Mouse (Mus musculus) heart, postnatal 4 days (tissue): ENCODE results near the gene Dynlrb2. TPM values are rescaled to one million over a fixed set of nuclear protein-coding genes. Genes with fewer than 3 reads are reported as not detected.
A peak's percentile ranks its signal among the peaks of the same experiment; 100 is the strongest.

Source experiments
- DNase-seq: peaks from one replicate; pipeline ENCODE4 v3.0.0; 2021
- total RNA-seq, 2 experiments: library from RNA; stranded (reverse); gene quantifications; 2 replicates each; pipeline ENCODE4 v1.2.3; 2021

Dynlrb2 gene
- total RNA-seq, result not detected

- DNase-seq, result peak; percentile 95
Observed at GRCm38 (mm10) chr8:116504477-116505120, at the start of gene Dynlrb2. Dynlrb2 (plus strand) TSS chr8:116504974.

DNA sequence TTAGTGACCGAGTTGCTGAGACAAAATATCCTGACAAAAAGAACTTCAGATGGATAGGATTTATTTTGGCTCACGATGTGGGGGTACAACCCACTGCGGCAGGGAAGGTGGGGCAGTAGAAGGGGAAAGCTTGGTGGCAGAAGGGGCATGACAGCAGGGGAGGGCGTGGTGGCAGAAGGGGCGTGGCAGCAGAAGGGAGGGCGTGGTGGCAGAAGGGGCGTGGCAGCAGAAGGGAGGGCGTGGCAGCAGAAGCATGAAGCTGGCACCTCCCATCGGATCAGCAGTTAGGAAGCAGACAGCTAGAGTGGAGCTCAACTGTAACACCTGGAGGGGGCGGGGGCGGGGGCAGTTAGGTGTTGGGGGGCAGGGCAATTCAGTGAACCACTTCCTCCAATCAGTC is 46.2 kb upstream of the Dynlrb2 start:
- DNase-seq, result no peak

- no peak for DNase-seq
Observed at GRCm38 (mm10) chr8:116461472-116461871, 43.3 kb upstream of the Dynlrb2 start.

DNA sequence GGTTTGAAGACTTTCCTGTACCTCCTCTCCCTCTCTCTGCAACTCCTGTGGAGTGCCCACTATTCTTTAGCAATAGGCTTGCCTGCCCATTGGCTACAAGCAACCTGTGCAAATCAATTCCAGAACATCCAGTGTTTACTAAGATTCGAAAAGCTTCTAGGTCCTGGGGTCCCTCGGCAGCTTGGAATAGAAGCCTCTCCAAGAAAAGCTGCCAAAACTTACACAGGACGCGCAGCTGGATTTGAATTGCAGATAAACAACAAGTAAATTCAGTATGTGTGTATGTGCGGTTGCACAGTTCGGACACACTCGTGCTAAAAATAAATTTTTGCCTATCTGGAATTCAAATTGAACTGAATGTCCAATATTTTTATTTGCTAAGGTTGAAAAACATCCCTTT is 38.2 kb upstream of the Dynlrb2 start:
- no peak for DNase-seq

DNA sequence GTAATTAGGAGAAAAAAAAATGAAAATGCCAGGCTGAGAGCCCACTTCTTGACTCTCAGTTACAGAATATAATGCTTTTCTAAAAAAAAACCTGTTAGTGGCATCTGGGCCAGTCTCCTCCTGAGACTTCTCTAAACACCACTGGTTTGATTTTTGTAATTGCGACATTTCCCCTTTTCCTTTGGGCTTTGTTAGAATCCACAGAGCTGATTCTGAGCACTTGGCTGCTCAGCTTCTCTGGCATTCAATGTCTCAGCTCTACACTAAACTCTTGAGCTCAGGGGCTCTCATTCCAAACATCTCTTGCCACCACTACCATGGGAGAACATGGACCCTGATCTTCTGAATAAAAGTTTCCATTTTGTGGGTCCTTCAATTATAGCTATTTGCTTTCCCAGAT is 37.7 kb upstream of the Dynlrb2 start:
- DNase-seq, result no peak

- no peak for DNase-seq
Observed at GRCm38 (mm10) chr8:116477941-116478340, 26.8 kb upstream of the Dynlrb2 start.

DNA sequence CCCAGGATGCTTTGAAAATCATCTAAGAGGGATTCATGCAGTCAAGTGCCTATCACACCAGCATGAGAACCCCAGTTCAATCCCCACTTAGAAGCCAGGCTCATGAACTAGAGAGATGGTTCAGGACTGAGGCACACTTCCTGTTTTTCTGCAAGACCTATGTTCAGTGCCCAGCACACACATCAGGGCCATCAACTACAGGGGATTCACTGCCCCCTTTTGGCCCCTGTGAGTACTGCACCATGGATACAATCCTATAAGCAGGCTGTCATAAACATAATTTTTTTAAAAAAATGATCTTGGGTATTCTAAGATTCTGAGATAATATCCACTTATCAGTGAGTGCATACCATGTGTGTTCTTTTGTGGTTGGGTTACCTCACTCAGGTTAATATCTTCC is 26.1 kb upstream of the Dynlrb2 start:
- no peak for DNase-seq

DNA sequence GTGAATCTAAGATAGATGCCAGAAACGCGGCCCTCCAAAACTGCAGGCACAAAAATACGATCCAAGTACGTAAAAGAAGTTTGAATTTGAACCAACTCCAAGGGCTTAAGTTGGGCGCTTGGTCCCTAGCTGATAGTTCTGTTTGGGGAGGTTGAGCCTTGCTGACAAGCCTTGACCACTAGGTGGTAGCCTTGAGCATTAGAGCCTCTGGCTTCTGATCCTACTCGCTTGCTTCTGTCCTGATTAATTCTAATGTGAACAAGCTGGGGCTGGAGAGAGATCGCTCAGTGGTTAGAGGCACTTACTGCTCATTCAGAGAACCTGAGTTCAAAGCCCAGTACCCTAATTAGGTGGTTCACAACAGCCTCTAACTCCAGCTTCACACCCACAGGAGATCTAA is 23.9 kb upstream of the Dynlrb2 start:
- DNase-seq, result peak; percentile 69

DNA sequence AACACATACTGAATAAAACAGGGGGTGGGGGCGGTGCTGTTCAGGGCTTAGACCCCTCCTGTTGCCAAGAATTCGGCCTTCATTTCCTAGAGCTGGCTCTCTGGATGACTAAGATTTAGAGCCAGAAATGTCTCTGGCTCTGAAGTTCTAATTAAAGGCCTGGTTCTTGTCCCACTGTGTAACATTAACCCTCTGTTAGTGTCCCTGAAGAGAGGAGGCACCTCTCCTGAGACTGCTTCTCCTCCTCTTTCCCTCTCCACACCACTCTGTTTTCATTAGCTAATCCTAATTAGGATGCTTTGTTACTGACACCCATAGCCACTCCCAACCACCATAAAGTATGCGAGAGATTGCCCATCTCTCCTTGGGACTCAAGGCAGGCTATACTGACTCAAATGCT is 22.0 kb upstream of the Dynlrb2 start:
- DNase-seq, result no peak

DNA sequence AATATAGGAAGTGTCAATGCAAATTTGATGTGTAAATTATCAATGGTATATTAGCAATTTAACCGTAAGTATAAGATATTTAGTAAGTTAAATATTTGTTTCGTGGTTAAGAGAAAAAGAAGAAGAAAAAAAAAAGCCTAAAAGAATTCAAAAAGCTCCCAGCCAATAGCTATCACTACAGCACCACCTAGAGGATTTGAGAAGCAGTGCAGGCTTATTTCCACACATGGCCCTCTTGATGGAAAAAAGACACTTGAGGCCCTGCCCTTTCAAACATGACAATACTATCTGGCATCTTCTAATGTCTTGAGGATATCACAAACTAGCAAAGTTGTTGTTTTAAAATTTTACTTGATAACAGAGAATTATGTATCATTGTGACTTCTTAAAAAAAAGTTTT is 20.7 kb upstream of the Dynlrb2 start:
- no peak for DNase-seq

GRCm38 (mm10) chr8:116488546-116488945 is 16.2 kb upstream of the Dynlrb2 start:
- DNase-seq, result no peak

DNA sequence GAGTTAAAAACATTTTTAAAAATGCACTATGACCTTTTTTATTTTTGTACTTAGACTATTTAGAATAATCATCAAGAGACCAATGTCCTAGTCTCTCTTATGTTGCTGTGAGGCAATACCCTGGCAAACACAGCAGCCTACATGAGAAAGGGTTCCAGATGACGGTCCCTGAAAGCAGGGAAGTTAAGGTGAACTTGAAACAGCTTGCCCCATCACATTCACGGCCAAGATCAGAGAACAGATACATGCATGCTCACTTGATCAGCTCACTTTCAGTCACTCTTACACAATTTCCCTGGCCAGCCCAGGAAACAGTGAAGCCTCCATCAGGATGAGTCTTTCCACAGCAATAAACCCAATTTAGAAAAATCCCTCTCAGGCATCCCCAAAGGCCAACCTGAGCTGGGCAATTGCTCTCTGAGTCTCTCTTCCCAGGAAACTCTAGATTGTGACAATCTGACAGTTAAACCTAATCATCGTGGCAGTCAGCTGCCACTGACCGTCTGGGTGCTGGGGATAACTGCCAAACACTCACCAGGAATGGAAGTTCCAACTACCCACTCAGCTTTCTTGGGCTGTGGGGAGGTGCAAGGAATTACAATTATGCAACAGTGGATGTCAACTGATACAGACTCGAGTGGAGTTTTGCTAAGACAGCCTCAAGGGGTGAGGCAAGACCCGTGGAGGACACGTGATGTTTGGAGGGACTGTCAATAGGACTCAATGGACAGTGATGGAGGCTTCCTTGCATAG is 4.5 kb upstream of the Dynlrb2 start:
- no peak for DNase-seq

DNA sequence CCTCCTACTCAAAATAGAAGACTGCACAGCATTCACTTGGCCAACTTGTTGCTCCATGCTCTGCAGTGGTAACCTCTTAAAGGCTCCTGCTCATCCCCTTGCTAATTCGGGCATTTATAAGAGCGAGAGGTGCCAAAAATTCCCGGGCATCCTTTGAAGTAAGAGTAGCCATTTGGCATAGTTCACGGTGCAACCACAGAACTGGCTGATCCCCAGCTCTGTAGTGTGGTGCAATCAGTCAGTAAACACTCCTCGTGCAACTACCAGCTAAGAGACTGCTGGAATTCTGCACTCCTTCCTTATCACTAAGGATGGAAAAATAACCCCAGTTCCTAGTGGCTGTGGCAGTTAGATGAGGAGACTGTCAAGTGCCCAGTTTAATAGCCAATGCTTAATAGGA is 3.9 kb downstream of the Dynlrb2 start:
- DNase-seq, result peak; percentile 63

- no peak for DNase-seq
Observed at GRCm38 (mm10) chr8:116509247-116509646, 4.5 kb downstream of the Dynlrb2 start.

DNA sequence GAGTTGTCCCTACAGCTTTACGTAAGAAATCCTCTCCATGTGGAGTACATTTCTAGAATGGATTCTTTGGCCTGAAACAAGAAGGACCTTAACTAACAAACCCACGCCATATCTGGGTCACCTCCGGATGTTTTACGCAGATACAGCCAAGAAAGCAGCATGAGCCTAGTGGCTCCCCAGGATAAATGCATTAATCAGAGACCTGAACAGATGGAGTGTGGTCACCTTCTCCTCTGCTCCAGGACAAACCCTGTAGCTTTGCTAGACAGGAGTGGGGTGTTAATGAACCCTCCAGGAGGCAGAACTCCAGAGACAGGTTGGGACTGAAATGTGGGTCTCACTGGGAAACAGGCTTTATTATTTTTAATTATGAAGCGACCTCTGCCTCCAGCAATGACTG is 14.9 kb downstream of the Dynlrb2 start:
- DNase-seq, result no peak

- no peak for DNase-seq
Observed at GRCm38 (mm10) chr8:116521208-116521607, 16.4 kb downstream of the Dynlrb2 start.

GRCm38 (mm10) chr8:116521641-116522040 is 16.9 kb downstream of the Dynlrb2 start:
- no peak for DNase-seq

DNA sequence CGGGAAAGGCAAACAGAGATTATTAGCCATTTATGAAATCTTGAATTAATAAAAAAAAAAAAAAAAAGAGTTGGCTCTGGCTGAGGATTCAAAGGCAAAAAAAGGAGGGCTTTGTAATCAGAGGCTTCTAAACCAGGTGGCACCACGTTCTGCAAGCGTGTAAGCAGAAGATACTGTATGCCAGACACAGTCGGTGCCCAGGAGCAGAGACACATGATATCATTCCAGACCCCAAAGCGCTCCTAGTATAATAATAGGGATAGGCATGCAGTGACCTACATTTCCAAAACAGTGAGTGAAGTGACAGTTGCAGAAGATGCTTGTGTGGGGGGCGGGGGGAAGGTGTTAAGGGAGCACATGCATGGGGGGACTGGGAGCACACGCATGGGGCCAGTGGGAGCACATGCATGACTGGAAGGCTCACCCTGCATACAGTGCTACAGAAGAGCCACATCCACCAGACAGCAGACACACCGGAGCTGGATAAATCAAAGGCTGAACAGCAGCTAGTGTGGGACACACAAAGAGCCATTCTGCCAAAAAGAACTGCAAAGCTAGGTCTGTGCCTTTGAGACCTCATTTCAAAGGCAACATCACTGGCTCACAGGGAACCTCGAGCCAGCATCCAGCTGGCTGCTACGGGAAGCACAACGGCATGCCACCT is 17.5 kb downstream of the Dynlrb2 start:
- DNase-seq, result no peak

DNA sequence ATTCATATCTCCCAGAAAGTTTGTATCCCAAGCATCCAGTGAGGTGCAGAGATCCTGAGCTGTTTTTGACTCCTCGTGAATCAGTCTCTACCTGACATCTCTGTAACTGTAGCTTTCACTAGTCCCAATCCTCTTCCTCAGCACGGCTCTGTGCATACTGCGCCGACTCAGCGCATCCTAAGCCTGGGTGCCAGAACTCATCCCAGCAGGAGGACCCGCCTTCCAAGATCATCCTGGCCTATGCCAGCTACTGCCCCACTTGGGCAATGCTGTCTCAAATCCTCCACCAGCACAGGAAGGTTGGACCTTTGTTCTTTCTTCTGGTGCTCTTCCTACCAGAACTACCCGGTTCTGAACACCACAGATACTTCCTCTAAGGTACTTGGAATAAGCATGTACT is 20.1 kb downstream of the Dynlrb2 start:
- no peak for DNase-seq

- no peak for DNase-seq
Observed at GRCm38 (mm10) chr8:116528736-116529135, 24.0 kb downstream of the Dynlrb2 start.

DNA sequence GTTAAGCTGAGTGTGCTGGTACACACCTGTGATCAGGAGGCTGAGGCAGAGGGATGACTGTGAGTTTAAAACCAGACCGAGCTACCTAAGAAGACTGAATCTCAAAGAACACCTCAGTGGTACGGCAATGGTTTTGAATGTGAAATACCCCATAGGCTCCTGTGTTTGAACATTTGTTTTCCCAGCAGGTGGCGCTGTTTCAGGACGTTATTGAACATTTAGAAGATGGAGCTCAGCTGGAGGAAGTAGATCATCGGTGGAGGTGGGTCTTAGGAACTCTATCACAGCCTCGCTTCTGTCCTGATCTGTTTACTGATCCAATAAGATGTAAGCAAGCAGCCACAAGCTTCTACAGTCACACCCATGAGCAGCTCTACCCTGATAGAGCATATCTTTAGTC is 28.3 kb downstream of the Dynlrb2 start:
- no peak for DNase-seq

DNA sequence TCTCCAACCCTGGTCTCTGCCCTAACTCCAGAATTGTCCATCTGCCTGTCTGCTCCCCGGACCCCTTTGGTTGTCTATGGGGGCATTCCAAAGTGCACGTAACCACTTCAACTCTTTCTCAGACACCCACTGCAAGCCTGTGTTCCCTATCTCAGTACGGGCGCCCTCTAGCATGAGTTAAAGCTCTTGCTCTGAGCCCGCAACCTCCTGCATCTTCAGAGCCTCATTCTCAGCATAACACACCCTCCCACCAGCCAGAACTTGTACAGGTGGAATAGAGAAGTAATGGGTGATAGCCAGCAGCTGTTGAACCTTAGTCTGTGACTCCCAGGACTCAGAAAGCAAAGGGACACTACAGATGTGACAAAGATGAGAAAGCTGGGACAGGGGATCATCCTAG is 32.0 kb downstream of the Dynlrb2 start:
- no peak for DNase-seq

DNA sequence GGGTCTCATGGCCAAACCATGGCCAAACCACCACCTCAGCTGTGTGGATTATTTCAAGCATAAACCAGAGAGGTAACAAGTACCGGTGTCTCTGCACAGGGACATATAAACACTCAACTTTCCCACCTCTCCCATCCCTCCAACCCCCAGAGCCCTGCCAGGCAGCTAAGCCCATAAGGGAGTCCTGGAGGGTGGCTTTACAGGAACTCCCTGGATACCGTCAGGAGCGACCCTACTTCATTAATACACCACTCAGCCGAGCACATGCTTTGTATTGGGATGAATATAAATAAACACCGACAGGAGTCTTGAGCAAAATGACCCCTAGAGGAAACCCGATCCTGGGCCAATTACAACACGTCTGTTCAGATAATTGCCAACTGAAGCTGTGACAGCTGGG is 34.0 kb downstream of the Dynlrb2 start:
- no peak for DNase-seq

DNA sequence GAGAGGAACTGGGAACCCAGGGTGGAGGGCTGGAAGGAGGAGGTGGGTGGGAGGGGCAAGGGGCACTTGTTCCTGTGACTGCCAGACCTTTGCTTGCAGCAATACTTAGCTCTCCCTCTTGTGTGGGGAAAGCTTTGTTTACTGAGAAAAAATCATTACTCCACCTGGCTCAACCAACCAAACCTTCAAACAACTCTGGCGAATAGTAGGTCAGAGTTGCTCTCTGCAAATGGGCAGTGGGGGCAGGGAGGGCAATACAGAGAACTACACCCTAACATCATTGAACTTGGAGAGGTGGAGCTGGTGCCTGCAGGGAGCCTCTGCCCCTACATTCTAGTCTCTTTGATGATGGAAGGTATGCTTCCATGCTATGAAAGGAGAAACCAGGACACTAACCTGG is 35.4 kb downstream of the Dynlrb2 start:
- DNase-seq, result no peak
